Mouse (Mus musculus) midbrain, postnatal 0 days (tissue): ENCODE measurements around the gene Vmn2r89. TPM values are rescaled to one million over a fixed set of nuclear protein-coding genes. Genes with fewer than 3 reads are reported as not detected.

Experiments used
- ATAC-seq: fragments of 200-750 bp; cut with Nextera tagmentation; 2 replicates; pipeline ENCODE4 v1.8.0; 2017; ENCODE audit warnings: moderate number of reproducible peaks, mild to moderate bottlenecking, moderate TSS enrichment, moderate library complexity; ENCODE audit not compliant: low FRiP score
- DNase-seq: peaks from one replicate; pipeline ENCODE4 v3.0.0-alpha.2; 2015; ENCODE audit warnings: low spot score
- H3K27ac ChIP-seq: fragments of 300-500 bp; sonication (generic); 2 replicates; pipeline ENCODE4 v1.5.1; 2014; ENCODE audit warnings: low read depth, mild to moderate bottlenecking, low read length, mixed read lengths
- H3K27me3 ChIP-seq: fragments of 300-500 bp; sonication (generic); 2 replicates; pipeline ENCODE4 v1.6.1; 2014; ENCODE audit warnings: low read length, control low read depth, mixed read lengths; ENCODE audit not compliant: insufficient read depth
- H3K36me3 ChIP-seq: fragments of 300-500 bp; sonication (generic); 2 replicates; pipeline ENCODE4 v1.6.1; 2014; ENCODE audit warnings: low read length, control low read depth, mixed read lengths; ENCODE audit not compliant: insufficient read depth
- H3K4me1 ChIP-seq: fragments of 300-500 bp; sonication (generic); 2 replicates; pipeline ENCODE4 v1.6.1; 2014; ENCODE audit warnings: mild to moderate bottlenecking, control low read depth, antibody characterized with exemption, low read length, mixed read lengths; ENCODE audit not compliant: insufficient read depth
- H3K4me2 ChIP-seq: fragments of 300-500 bp; sonication (generic); 2 replicates; pipeline ENCODE4 v1.6.1; 2014; ENCODE audit warnings: low read depth, mild to moderate bottlenecking, low read length, mixed read lengths; ENCODE audit not compliant: poor library complexity, severe bottlenecking
- H3K4me3 ChIP-seq: fragments of 300-500 bp; sonication (generic); 2 replicates; pipeline ENCODE4 v1.5.1; 2014; ENCODE audit warnings: low read depth, mild to moderate bottlenecking, low read length, moderate library complexity
- H3K9ac ChIP-seq: fragments of 300-500 bp; sonication (generic); replicated peaks from 2 replicates; pipeline ENCODE4 v1.6.1; 2014; ENCODE audit warnings: mild to moderate bottlenecking, low read length, moderate library complexity, mixed read lengths; ENCODE audit not compliant: poor library complexity, severe bottlenecking
- H3K9me3 ChIP-seq: fragments of 300-500 bp; sonication (generic); 2 replicates; pipeline ENCODE4 v1.6.1; 2016; ENCODE audit warnings: low read length, control low read depth
- CTCF ChIP-seq: IDR thresholded peaks from 2 replicates; pipeline ENCODE4 v1.5.1; 2016; ENCODE audit warnings: antibody characterized with exemption, mild to moderate bottlenecking
- WGBS: fragments of 180-500 bp; shearing (Covaris S2); extraction: QIAGEN DNeasy Blood & Tissue Kit; methylation state at CpG from one replicate; pipeline ENCODE4 v1.1.7; 2014; 5-methylcytosine and 5-hydroxymethylcytosine counted together
- polyA plus RNA-seq: library from polyadenylated mRNA; unstranded; fragments of >200 nt; fragmentation: Nextera tagmentation; extraction: Ambion mirVana; gene quantifications from 2 replicates; pipeline ENCODE4 v1.2.1, GENCODE M21; 2015
- total RNA-seq: library from RNA; depleted of rRNA; stranded (reverse); fragments of >200 nt; gene quantifications from 2 replicates; pipeline ENCODE4 v1.2.3, GENCODE M21; 2014; rRNA removed

Vmn2r89 gene
- total and polyA plus RNA-seq, 2 experiments from 2014 or later: not detected

- Histone ChIP-seq H3K27me3 (no peaks in the 10 kb centered on the region), H3K27ac (no peak overlapping the region), H3K9me3 (no peaks in the 10 kb centered on the region), H3K9ac (no peak overlapping the region), H3K4me1 (no peaks in the 10 kb centered on the region), H3K4me3 (no peak overlapping the region), H3K36me3 (no peaks in the 10 kb centered on the region), H3K4me2 (no peak overlapping the region)
- DNase-seq (no peak), ATAC-seq (no peak)
- no peak for TF ChIP-seq CTCF
- WGBS: 95% methylated on average over 8 of the region's 8 CpGs
Observed at GRCm38 (mm10) chr14:51507416-51507815, 55.8 kb downstream of the Vmn2r89 start.

Other genes starting within 250 kb of the Vmn2r89 start
- not detected in 2 replicates for gene Ear14, start 248.5 kb upstream of the Vmn2r89 start, total RNA-seq
- not detected in 2 replicates for gene Ear14, start 248.5 kb upstream of the Vmn2r89 start, polyA plus RNA-seq
- gene Rnase2a, start 195.7 kb upstream of the Vmn2r89 start, total RNA-seq: not detected in 2 replicates
- not detected in 2 replicates for gene Rnase2a, start 195.7 kb upstream of the Vmn2r89 start, polyA plus RNA-seq
- gene Gm7247, start 90.1 kb upstream of the Vmn2r89 start, total RNA-seq: not detected in 2 replicates
- gene Gm7247, start 90.1 kb upstream of the Vmn2r89 start, polyA plus RNA-seq: not detected in 2 replicates
- not detected in 2 replicates for gene Vmn2r88, start 41.0 kb upstream of the Vmn2r89 start, total RNA-seq
- not detected in 2 replicates for gene Vmn2r88, start 41.0 kb upstream of the Vmn2r89 start, polyA plus RNA-seq
- gene Gm5622, start 100.9 kb downstream of the Vmn2r89 start, total RNA-seq: not detected in 2 replicates
- not detected in 2 replicates for gene Gm5622, start 100.9 kb downstream of the Vmn2r89 start, polyA plus RNA-seq
- not detected in 2 replicates for gene Gm17175, start 122.2 kb downstream of the Vmn2r89 start, total RNA-seq
- not detected in 2 replicates for gene Gm17175, start 122.2 kb downstream of the Vmn2r89 start, polyA plus RNA-seq
- gene Gm17174, start 140.3 kb downstream of the Vmn2r89 start, total RNA-seq: not detected in 2 replicates
- gene Gm17174, start 140.3 kb downstream of the Vmn2r89 start, polyA plus RNA-seq: not detected in 2 replicates
- gene Gm17078, start 159.5 kb downstream of the Vmn2r89 start, total RNA-seq: not detected in 2 replicates
- not detected in 2 replicates for gene Gm17078, start 159.5 kb downstream of the Vmn2r89 start, polyA plus RNA-seq
- gene Gm4181, start 183.8 kb downstream of the Vmn2r89 start, total RNA-seq: not detected in 2 replicates
- gene Gm4181, start 183.8 kb downstream of the Vmn2r89 start, polyA plus RNA-seq: not detected in 2 replicates
- gene Gm17079, start 243.6 kb downstream of the Vmn2r89 start, total RNA-seq: not detected in 2 replicates
- not detected in 2 replicates for gene Gm17079, start 243.6 kb downstream of the Vmn2r89 start, polyA plus RNA-seq